Mouse (Mus musculus): ENCODE measurements around the gene Gm17018.

Gm17018 gene

DNA sequence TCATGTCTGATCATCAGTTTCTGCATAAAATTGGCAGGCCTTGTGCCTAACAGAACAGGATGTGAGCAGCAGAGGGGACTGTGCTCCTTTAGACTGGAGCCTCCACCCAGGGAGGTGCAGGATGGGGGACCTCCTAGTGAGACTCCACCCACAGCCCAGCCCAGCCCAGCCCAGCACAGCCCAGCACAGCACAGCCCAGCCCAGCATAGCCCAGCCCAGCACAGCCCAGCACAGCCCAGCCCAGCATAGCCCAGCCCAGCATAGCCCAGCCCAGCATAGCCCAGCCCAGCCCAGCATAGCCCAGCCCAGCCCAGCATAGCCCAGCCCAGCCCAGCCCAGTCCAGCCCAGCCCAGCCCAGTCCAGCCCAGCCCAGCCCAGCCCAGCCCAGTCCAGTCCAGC, 12.2 kb upstream of the Gm17018 start:
- peak; percentile 42 for DNase-seq (ENCODE audit: extremely low read depth, insufficient read length, low spot score)

DNA sequence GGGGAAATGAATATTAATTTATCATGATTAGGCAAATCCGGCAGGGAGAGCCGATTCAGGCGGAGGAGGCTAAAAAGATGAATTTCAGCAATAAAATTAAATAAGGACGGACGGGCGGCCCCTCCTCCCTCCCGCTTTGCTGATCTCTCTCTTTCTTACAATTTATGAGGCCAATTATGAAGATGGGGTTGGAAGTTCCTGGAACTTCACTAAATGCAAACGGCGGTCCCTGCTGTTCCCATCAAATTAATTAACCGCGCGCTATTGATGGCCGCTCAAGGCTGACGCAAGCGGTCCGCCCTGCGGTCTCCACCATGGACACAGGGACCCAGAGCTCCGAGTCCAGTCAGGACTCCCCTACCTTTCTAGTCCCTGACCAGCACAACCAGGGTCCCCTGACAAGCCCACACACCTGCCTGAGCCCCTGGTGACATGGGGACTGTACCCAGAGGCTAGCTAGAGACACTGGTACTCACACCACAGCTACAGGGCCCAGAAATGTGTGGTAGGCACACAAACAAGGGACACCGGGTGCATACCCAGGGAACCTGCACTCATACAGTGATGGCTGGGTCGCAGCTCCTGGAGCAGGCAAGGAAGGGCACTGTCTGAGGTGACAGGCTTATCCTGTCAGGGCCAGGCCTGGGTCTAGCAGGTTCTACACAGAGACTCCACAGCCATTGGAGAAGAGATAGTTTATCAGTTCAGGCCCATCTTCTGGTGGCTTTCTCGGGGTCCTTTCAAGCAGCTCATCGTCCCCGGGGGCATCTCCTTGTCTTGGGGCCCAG, 11.1 kb upstream of the Gm17018 start:
- DNase-seq (ENCODE audit: extremely low read depth, insufficient read length, low spot score) = no peak

DNA sequence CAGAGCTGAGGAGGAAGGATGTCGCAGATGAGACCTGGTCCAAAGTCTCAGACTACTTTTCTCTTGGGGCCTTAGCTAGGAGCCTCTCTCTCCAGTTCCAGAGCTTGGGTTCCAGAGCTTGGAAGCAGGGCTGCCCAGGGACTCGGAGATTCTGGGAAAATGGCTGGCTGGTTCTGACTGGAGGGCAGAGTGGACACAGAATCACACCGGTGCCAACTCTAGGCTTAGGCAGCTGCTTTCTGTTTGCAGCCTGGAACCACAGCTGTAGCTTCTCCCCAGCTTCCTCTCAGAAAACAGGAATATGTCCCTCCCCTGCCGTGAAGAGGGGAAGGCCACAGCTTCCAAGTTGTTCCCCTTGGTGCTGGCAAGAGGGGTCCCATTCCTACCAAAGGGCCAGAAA, 10.5 kb upstream of the Gm17018 start:
- DNase-seq (ENCODE audit: extremely low read depth, insufficient read length, low spot score) = no peak

DNA sequence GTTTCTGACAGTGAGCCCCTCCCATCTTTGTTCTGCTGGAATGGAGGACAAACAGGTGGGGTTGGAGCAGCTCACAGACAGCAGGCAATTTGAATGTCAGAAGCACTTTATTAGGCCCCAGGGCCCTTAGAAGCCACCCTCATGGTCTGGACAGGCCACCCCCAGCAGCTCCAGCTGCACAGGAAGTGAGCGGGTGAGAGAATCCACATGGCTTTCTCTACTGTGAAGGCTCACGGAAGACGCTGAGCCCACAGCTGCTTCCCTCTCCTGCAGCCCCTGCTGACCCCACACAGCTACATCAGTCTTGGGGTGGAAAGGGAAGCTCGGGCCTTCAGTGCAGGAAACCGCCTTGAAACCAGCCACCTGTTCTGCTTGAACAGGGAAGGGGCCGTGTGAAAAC, 8.2 kb upstream of the Gm17018 start:
- DNase-seq (ENCODE audit: extremely low read depth, insufficient read length, low spot score) = no peak

- no peak for DNase-seq (ENCODE audit: extremely low read depth, insufficient read length, low spot score)
These were observed 6.3 kb upstream of the Gm17018 start for GRCm38 (mm10) chr19:45554136-45554535.

DNA sequence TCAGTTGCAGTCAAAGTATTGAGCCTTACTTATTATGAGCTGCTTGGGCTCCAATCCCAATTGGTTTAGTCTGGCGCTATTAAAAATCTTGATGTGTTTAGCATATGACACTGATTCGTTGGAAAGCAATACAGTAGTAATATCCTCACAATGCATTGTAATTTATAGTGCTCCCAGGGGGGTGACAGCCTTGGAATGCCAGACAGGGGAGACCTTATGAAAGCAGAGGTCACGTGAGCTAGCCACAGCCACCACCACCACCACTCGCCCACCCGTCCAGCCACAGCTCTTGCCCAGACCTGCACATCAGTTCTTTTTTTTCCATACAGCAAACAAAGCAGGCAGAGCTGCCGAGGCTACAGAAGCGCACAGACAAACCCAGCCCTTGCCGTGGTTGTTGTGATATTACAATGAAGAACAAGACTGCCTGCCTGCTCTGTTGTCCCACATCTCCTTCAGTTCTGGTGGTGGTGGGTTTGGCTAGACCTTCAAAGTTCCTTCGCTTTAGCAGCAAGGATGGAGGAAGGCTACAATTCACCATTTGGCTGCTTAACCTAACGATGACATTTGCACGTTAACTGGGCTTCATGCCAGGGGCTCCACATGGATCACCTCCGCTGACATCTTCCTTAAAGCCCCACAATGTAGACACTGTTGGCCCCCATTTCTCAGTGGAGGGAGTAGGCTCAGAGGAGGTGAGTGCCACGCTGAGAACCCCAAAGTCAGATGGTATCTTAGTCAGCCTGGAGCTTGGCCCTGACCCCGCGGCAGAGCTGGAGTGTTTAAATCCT, 5.7 kb downstream of the Gm17018 start:
- no peak for DNase-seq (ENCODE audit: extremely low read depth, insufficient read length, low spot score)

GRCm38 (mm10) chr19:45567367-45567766, 7.0 kb downstream of the Gm17018 start:
- no peak for DNase-seq (ENCODE audit: extremely low read depth, insufficient read length, low spot score)

- no peak for DNase-seq (ENCODE audit: extremely low read depth, insufficient read length, low spot score)
These were observed 12.6 kb downstream of the Gm17018 start for GRCm38 (mm10) chr19:45573033-45573432.

DNA sequence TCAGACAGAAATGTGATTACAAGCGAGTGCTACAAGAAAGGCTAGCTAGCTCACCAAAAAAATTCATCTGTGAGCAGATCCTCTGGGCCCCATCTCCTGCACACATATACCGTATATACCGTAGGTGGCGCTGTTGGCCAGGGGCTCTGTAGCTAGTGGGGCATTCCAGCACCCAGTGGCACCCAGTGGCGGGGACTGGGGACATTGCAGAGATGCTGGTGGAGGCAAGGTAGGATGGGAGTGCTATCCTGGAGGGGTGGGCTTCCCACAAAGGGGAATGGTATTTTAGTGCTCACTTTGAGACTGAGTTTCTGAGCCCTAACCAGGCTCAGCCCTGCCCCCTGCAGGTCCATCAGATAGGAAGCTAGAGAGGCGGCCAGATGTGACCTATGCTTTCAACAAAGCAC, 13.4 kb downstream of the Gm17018 start:
- DNase-seq (ENCODE audit: extremely low read depth, insufficient read length, low spot score) = peak; percentile 62

GRCm38 (mm10) chr19:45574339-45574898, 14.0 kb downstream of the Gm17018 start:
- DNase-seq (ENCODE audit: extremely low read depth, insufficient read length, low spot score) = no peak

DNA sequence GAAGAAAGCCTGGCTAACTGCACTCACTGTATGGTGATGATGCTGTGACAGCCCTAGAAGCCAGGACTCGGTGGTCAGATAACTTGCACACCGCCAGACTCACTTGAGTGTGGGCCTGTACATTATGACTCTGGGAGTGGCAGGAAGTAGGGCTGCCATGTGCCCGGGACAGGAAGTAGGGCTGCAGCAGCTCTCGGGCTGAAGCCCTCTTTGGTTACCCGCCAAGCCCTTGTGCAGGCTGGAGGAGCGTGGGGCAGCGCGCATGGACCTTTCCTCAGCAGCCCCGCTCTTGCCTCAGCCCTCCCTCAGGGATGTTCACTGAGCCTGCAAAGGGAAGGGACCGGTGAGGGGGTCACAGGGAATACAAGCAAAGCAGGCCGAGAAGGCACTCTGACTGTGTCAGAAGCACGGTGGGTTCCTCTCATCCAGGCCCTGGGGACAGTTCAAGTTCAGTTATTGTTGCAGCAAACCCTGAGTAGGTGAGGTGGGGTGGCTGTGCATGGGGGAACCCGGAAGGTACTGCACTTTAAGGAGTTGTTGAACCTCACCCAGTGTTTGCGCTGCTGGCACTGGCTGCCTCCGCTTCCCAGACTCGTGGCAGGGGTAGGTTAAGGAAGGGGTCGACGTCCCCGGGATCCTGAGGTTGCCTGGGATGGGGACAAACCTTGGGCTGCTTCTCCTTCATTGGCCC, 14.7 kb downstream of the Gm17018 start:
- no peak for DNase-seq (ENCODE audit: extremely low read depth, insufficient read length, low spot score)

DNA sequence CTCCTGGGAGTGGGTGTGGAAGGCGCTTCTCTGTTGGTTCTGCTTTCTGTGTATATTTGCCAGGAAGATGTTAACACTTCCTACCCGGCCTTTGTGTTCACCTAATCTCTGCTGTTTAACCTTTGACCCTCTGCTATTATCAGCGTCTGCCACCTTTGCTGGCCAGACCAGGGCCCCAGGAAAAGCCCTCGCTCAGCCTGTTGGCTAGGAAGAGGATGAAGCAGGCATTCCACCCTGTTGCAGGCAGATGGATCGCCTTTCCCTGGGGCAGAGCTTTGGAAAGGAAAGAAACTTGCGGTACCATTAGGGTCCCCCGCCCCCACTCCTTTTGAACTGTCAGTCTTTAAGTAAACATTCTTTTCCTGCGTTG, 15.2 kb downstream of the Gm17018 start:
- DNase-seq (ENCODE audit: extremely low read depth, insufficient read length, low spot score) = no peak

- no peak for DNase-seq (ENCODE audit: extremely low read depth, insufficient read length, low spot score)
These were observed 16.8 kb downstream of the Gm17018 start for GRCm38 (mm10) chr19:45577141-45577750.

DNA sequence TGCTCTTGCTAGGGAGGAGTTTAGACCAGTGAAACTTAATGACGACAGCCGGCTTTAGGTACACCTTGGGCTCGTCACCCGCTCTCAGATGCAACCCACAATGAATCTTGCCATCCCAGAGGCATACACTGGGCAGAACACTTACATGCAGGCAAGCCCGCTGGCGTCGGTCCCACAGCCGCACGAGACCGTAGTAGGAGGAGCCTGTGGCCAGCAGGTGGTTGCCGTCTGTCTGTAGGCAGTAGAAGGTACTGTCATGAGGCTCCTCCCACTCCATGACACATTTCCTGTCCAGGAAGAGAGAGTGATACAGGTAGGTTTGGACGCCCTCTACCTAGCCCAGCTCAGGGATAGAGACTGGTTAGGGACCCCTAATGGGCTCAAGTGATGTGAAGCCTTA, 18.6 kb downstream of the Gm17018 start:
- no peak for DNase-seq (ENCODE audit: extremely low read depth, insufficient read length, low spot score)

GRCm38 (mm10) chr19:45579416-45579815, 19.0 kb downstream of the Gm17018 start:
- no peak for DNase-seq (ENCODE audit: extremely low read depth, insufficient read length, low spot score)

GRCm38 (mm10) chr19:45580235-45580634, 19.8 kb downstream of the Gm17018 start:
- no peak for DNase-seq (ENCODE audit: extremely low read depth, insufficient read length, low spot score)

DNA sequence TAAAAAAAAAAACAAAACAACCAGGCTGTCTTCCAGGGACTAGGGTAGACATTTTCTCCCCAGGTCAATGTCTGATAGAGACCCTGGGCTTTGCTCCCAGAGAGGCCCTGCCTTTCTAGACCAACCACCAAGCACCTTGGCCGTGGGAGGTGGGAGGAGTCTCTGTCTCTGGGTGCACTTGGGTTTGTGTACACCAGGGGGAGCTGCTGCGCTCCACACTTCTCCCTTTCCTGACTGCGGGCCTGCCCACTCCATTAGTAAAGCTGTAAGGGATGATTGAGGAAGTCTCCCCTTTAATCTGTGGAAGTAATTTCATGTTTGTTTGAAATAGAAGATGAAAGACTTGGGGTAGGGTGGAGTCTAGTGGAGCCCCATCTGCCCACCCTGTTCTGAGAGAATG, 20.8 kb downstream of the Gm17018 start:
- peak; percentile 46 for DNase-seq (ENCODE audit: extremely low read depth, insufficient read length, low spot score)

DNA sequence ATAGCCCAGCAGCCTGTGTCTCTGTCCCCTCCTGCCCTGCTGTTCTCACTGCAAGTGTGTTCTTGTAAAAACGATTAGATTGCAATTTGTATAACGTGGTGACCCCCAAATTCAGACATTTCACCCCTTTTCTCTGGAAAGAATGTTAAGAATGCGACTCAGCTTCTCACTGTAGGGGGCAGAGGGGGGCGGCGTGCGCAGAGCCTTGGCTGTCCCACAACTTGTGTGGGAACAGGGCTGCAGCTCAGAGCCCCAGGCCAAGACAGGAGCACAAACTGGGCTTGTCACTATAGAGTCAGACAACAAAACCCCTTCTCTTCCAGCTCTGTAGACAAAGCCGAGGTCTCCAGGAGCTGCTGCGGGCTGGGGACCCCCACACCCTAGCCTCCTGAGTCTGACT, 21.7 kb downstream of the Gm17018 start:
- DNase-seq (ENCODE audit: extremely low read depth, insufficient read length, low spot score) = no peak

GRCm38 (mm10) chr19:45583136-45583535, 22.7 kb downstream of the Gm17018 start:
- no peak for DNase-seq (ENCODE audit: extremely low read depth, insufficient read length, low spot score)

DNA sequence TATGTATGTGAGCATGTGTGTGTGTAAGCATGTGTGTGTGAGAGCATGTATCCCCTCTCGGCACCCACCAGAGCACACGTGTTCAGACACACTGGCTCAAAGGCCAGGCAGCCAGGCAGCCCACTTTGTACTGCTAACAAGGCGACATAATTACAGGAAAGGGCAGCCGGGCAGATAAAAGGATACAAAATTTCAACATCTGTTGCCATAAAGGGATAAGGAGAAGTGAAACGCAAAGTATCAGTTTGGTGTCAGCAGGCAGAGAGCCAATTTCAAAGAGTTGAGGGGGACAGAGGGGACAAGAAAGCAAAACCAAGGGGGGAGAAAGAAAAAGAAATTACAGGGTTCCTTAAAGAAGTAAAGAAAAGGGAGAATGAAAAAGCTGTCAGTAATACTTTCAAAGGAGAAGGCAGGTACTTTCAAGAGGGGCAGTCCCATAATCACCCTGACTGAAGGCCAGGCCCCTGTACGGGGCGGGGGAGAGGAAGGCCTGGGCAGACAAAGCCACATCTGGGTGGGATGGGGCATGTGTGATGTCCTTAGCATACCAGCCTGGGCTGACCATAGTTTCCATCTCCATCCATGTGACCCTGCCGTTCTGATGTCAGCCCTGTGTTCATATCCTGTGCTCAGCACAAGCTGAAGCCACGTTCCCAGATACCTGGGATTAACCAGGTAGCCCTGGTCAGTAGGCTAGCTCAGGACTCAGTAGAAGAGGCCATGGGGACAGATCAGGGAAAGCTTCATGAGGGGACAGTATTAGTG, 24.6 kb downstream of the Gm17018 start:
- DNase-seq (ENCODE audit: extremely low read depth, insufficient read length, low spot score) = no peak

All from 3134 (cell line).